Mouse (Mus musculus): Measurements from ENCODE around the gene Tmie.
"Not testable (repeated sequence)": the region's sequence is repeated elsewhere in the genome, so short reads cannot be mapped to it uniquely, and the experiment has no call there.

Gene Tmie

DNA sequence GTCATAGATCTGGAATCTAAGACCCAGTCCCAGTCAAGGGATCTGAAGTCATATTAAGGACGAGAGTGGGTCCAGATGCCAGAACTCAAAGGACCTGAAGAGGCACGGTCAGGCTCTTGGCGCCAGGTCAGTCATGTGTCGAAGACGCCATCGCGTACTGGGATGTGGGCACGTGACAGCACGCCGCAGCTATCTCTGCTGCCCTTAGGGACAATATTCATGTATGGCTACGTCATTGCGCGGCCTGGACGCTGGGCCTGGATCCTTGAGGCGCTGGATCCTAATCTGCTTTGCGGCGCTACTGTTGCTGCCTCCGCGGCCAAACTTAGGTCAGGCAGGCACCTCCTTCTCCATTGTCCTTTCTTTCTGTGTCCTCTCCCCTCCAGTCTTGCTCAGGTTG is 45.5 kb downstream of the Tmie start, which contains the start of gene Prss45:
TSS of gene Prss45 (plus strand) at position 178 of the 400 bp plus-strand sequence.
- DNase-seq, result no peak

- no peak for DNase-seq
Measured at GRCm38 (mm10) chr9:110833021-110833420, 46.9 kb downstream of the Tmie start.

DNA sequence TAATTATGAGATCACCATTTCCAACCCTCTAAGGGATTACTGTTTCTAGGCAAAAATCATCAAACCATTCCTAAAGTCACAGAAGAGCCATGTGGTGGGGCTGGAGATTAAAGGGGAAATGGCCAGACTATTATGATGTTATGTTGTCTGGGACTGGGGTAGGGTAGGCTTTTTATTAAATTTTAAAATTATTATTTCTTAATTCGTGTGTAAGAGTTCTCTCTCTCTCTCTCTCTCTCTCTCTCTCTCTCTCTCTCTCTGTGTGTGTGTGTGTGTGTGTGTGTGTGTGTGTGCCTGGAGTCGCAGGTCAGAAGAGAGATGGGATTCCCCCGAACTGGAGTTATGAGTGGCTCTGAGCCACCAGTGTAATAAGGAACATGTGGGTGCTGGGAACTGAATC is 53.5 kb downstream of the Tmie start, which contains the start of gene Prss43:
TSS of gene Prss43 (plus strand) at position 301 of the 400 bp plus-strand sequence.
- DNase-seq, result no peak

GRCm38 (mm10) chr9:110825832-110826231 is 54.1 kb downstream of the Tmie start:
- DNase-seq, result no peak

DNA sequence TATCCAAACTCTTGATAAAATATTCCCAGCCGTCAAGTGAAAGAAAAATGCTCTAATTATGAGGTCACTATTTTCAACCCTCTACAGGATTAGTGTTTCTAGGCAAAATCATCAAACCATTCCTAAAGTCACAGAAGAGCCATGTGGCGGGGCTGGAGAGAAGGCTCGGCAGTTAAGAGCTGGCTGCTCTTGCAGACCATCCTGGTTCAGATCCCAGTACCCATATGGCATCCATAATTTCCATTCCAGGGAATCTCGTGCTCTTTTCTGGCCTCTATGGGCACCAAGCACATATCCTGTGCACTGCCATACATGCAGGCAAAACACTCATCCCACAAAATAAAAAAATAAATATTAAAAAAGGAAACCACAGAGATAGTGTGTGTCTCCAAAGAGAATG is 54.5 kb downstream of the Tmie start:
- no peak for DNase-seq

- no peak for DNase-seq
Measured at GRCm38 (mm10) chr9:110821436-110821835, 58.5 kb downstream of the Tmie start.

GRCm38 (mm10) chr9:110820546-110820945 is 59.4 kb downstream of the Tmie start:
- DNase-seq, result not testable (repeated sequence)

Measured in lung, adult 18-20 months (tissue).